Mouse (Mus musculus): ENCODE measurements around the gene St6galnac6.
A peak's percentile ranks its signal among the peaks of the same experiment; 100 is the strongest.

St6galnac6 gene

DNA sequence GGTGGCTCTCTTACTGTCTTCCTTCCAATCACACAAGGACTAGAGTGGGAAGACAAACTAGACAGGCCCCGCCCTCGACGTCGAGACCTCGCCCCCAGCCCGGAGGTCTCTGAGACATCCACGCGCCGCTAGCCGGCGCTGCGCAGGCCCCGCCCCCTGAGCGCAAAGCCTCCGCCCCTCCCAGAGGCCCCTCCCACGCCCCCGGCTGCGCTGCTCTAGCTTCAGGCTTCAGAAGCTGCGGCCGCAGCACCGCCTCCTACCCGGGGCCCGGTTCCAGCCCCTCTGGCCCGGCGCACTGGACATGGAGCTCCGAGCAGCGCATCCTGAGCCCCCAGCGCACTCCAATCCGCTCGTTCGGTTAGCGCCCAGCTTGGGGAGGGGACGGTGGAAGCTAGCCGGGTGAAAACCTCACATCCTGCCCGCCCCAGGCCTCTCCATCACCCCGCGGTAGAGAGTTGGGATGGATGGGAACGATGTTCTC lies 12.6 kb upstream of the St6galnac6 start, which contains the start of gene St6galnac4:
TSS of gene St6galnac4 (plus strand) at position 225 of the 481 bp plus-strand sequence.
- peak; percentile 96 for DNase-seq

DNA sequence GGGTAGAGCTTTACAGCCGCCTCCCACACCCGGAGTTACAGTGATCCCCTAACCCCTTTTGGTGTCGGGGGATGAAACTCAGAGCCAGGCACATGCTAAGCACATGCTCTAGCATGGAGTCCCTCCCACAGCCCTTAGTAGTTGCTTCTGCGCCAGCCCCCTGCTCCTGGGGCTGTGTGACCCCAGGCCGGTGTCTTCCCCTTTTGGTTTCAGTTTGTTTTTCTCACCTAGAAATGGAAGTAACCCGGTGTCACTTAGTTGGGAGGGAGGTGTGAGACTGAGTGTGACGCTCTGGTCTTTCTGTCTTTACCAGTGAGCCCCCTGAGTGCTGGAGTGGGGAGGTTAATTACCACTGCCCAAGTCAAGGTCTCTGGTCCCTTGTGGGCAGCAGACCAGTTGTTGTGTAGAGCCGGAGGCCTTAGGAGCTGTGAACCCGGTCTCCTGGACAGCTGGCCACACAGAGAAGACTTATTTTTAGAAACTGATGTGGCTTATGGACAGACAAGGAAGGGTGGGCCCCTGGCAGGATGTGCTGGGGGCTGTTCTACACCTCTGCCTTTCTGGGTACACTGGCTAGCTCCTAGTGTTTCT lies 11.7 kb upstream of the St6galnac6 start:
- no peak for DNase-seq

DNA sequence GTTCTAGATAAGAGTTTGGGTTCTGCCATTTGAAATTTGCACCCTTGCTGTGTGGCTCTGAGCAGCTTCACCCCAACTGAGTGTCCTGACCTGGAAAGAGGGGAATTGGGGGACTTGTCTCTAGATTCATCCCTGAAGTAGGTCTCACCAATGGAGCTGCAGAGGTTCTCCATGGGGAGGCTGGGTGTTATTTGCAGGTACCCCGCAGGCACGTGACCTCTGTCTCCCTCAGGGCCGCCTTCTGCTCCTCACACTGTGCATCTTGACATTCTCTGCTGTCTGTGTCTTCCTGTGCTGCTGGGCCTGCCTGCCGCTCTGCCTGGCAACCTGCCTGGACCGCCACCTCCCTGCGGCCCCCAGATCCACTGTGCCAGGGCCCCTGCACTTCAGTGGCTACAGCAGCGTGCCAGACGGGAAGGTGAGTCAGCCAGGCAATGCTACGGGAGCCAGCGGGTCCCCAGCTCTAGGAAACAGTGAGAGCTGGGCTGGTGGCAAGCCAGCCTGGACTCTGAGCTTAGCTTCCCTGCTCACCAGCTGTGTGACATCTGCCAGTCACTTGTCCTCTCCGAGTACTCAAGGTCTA lies 10.2 kb upstream of the St6galnac6 start:
- no peak for DNase-seq

DNA sequence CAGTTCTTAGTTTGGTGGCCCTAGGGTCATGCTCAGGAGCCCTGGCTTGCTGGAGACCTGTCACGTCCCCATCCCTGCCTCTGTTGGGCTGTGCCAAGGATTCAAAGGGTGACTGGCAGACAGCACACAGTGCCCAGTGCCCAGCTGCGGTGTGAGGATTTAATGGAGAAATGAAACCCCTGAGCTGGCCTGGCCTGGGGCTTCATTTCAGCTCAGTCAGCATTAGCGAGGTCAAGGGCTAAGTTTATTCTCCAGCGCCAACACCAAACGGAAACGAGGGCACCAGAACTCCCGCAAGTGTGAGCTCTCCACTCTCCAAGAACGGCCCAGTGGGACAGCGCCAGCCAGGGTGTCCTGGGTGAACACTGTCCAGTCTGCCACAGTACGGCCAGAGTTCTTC lies 9.3 kb upstream of the St6galnac6 start:
- DNase-seq: no peak

DNA sequence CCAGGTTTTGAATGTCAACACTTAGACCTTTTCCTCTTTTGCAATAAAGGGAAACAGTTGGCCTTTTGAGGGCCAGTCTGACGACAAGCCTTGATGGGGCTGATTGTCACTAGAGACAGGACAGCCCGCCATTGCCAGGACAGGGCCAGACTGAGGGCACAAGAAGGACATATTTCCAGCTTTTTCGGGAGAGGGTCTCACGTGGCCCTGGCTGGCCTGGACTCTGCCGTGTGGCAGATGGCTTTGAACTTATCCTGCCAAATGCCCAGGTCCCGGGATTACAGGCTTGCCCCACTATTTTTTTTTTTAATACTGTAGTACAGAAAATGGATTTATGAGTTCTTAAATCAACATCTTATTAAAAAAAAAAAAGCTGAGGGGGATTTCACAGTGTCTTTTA lies 8.3 kb upstream of the St6galnac6 start:
- no peak for DNase-seq

DNA sequence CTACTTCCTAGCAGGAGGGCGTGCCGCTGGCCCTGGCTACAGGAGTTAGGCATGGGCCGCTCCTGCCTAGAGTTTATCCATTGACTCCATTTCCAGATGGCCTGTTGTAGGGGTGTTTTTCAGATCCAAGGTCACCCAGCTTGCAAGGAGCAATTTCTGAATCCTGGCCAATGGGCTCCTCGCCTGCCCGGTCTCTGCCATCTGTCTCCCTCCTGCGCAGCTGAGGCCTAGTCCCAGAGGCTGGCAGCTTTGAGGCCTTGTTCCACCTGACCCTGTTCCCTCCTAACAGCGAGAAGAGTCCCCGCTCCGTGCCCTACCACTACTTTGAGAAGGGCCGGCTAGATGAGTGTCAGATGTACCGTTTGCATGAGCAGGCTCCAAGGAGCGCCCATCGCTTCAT lies 2.8 kb upstream of the St6galnac6 start:
- DNase-seq: no peak

DNA sequence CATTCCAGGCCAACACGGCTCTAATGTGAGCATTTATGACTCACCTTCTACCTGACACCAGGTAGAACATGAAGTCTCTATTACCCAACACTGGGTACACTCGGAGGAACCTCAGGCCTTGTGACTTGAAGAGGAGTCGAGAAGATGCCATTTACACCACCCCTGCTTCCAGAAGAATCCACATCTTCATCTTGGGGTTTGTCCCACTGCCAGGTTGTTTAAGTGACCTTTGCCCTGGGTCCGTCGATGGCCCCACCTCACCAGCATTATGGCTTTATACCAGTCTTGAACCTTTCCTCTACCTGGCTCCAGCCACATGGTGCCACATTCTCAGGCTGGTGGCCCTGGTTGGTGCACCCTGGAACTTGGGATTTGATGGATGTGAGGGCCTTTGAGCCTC lies 2.3 kb upstream of the St6galnac6 start:
- DNase-seq: no peak

DNA sequence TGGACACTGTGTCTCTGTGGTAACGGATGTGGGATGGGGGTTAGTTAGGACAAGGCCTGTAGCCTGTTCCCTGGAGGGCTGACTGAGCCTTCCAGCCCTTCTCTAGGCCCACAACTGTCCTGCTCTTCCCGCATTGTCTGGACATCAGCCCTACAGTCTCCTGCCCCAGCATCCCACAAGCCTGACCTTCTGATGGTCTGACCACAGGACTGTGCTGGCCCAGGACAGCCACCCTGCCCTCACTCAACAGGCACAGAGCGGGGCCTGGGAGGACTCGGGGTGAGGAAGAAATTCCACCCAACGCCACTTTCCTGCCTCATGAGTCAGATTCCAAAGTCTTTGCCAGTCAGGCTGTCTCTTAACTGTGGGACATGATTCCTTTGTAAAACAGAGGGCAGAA lies 1.8 kb upstream of the St6galnac6 start:
- DNase-seq: no peak

DNA sequence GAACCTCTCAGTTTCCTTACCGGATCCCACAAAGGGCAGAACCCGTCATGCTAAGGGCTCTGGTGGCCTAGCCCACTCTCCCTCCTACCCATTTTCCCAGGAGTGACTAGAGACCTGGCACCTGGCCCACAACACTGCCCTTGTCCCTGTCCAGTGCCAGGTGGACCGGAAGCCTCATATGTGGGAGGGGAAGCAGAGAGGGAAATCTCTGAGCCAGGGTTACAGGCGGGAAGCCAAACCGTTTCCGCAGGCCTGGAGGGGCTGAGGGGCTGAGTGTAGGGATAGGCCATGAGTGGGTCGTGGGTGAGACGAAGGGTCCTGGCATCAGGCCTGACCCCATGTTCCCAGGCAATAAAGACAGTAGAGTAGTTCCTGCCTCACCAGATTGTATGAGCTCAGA lies 1.0 kb upstream of the St6galnac6 start:
- DNase-seq: no peak

DNA sequence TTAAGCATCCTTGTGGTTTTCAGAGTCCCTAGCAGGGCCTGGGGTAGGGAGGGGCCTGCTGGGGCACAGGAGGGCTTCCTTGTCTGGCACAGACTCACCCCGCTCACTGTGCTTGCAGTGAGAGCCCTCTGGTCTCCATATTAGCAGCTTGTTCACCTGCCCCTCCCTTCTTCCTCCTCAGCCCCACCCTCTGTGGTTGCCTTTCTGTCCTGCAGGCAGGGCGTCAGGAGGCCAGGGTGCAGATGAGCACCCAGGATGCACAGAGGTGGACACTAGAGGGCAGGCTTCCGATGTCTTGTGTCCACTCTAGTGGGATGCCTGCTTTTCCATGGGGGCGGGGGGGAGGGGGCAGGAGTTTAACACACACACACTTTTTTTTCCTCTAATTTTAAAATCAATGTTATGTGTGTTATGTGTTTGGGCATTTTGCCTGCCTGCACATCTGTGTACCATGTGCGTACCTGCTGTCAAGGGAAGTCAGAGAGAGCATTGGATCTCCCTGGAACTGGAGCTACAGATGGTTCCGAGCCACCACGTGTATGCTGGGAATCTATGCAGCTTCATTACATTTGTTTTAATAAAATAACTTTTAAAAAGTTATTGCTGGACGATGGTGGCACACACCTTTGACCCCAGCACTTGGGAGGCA lies 2.0 kb downstream of the St6galnac6 start:
- DNase-seq: peak; percentile 74

DNA sequence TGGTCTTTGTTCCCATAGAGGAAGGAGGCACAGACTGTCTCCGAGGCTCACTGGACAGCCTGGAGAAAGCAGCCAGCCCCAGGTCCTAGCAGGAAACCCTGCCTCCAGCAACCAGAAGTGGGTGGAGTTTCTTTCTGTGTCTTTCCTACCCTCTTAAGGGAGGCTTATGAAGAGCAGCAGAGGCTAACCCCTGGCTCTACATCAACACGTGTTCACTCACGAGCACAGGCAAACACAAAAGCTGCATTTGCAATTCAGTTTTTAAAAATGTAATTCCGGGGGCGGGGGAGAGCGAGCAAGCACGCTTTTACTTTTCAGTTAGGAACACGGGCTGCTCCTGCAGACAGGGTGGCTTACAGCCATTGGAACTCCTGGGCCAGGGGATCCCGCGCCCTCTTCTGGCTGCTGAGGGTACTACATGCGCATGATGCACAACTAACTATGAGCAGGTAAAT lies 3.1 kb downstream of the St6galnac6 start:
- DNase-seq: peak; percentile 82

DNA sequence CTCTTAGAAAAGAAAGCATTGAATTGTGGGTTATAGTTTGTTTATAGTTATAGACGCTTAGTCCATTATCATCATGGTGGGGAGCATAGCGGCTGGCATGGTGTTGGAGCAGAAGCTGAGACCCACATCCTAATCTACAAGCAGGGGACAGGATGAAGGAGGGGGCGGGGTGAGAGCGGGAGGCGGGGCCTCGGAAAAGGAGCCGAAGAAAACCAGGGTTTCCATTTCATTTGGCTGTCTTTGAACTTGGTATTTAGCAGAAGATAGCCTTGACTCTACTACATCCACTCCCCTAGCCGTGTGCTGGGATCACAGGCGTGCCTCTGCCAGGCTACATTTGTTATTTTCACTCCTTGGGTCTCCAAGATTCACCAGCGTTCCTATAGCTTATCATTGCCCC lies 5.1 kb downstream of the St6galnac6 start:
- DNase-seq: no peak

DNA sequence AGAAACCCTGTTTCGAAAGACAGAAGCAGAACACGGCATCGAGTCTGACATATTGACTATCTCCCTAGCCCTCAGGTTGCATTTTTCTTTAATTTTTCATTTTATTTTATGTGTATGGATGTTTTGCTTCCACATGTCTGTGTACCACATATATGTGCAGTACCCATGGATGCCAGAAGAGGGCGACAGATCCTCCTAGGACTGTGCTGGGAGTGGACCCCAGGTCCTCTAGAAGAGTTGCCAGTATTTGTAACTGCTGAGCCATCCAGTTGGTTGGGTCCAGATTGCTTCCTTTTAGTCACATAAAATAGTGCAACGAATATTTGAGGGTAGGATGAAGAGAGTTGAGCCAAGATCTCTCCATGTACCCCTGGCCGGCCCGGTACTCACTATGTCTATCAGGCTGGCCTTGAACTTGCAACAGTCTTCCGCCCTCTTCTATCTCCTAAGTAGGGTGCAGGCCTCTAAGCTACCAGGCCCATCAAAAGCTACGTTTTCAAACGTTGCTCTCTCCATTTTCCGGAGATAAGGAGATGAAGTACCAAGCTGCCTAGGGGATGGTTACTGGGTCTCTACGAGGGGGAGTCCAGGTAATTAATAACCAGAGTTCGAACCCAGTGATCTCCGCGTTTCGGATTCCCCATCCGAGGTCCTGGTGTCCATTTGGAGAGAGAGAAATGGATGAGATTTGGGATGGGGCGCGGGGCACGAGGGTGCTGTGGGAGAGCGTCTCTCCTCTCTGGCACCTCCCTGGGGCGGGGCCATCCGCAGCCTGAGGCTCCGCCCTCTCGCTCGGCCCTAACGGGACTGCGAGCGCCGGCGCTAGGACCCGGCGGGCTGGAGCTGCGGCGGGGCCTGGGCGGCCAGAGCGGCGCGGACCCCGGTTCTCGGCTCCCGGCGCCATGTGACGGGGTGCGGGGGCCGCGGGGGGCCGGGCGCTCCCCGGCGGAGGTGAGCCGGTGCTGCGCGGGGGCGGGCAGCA lies 6.9 kb downstream of the St6galnac6 start:
- peak; percentile 90 for DNase-seq

DNA sequence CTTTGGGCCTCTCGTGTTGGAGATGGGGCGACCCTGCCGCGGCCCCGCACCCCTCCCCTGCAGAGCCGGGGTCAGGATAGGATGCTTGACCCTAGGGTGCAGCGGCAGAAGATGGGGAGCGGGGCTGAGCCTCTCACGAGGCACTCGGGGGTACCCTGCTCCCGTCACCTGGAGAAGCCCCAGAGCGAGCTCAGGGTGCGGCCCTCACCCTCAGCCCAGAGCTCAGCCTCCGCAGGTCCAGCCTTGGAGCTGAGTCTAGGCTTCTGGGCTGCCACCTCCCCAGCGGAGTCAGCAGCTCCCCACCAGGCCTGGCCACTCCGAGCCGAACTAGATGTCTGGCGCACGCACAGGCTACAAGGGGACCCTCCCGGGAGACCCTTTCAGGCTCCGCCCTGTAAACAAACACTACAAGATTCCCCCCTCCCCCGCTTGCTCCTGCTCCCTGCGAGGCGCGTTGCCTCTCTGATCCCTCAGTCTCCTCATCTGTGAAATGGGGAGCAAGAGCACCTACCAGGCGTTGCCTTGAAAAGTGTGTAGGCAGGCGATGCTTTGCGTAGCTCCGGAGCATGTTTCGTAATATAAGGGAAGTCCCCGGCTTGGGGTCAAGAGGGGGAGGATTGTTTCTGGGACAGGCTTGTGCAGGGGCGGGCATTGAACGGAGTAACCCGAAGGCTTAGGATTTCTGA lies 7.9 kb downstream of the St6galnac6 start:
- peak; percentile 55 for DNase-seq

DNA sequence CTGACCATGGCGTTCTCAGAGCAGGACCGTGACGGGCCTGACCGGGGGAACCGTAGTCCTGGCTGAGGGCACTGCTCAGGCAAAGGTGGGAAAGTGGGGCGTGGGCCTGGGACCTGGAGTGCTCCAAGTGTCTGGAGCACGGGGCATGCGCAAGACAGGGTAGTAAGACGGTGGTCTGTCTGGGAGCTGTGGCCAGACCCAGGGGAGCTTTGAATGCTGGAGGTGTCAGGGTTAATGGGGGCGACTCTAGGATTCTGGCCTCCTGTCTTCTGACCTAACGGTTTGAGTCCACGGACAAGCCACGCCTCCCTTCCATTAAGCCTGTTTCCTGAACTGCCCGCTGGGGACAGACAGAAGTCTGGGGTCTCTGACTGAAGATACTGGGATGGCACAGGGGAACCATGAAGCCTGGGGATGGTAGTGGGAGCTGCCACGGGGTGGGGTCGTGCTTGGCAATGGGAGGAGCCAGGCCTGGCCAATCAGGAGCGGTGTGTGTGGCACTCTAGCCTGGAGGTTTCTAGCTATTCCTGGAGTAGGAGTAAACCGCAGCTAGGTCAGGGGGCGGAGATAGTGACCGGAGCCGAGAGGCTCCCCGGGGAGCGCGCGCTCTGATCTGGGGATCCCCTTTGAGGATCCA lies 8.8 kb downstream of the St6galnac6 start:
- peak; percentile 91 for DNase-seq

DNA sequence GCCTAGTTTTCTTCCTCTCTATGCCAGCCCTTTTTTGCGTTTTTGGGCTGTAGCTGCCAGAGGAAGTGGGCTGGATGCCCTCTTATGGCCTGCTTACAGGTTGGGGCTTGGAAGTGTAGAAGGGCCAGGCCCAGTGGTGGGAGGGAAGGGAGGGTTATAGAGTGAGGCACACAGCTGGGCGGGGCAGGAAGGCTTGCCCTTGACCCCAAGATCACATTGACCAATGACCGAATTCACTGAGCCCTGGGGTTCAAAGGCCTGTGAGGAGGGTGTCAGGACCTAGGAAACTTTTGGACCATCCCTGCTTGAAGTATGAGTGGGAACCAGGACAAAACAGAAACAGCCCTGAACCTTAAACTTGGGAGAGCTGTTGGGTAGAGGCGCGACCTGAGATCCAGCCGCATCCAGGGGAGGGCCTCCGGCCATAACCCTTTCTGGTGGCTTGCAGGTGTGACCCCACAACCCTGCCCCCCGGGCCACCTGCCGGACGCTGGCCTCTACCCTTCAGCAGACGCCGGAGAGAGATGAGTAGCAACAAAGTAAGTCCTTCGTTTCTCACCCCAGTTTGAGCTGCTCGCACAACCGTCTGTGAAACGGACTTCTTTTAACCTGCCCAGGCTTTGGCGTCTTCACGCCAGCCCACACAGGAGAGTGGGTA lies 9.4 kb downstream of the St6galnac6 start:
- no peak for DNase-seq

DNA sequence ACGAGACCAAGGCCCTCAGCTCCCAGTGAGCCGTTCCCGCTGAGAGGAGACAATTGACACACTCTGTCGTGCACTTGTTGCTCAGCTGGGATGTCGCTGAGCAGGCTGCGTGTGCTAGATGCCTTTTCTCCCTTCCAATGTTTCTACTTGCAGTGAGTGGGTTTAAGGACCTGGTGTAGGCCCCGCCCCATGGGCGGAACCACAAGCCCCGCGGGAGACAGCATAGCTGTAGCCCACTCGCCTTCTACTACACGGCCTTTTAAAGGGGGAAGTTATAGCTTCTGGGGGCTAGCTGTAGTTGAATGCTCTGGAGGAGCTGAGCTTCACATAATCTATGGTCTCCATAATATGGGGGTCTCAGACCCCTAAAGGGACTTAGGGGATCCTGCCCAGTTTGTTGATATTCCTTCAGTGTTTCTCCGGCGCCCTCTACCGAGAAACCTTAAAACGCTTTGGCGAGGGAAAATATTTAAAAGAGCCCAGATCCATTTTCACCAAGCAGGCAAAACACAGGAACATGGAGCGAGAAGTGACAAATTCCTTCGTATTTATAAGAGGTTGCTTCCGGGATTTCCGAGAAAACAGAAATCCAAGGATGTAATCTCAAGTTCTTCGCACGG lies 11.2 kb downstream of the St6galnac6 start:
- peak; percentile 68 for DNase-seq

DNA sequence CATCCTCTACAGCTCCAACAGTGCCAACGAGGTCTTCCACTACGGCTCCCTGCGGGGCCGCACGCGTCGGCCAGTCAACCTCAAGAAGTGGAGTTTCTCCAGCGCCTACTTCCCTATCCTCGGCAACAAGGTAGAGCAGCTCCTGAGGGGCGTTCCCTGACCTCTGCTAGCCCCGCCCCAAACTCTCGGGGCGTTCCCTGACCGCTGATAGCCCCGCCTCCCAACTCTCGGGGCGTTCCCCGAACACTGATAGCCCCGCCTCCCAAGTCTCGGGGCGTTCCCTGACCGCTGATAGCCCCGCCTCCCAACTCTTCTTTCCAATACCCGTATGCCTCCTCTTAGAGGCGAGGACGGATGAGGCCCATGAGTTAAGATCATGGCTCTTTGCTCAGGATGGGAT lies 12.8 kb downstream of the St6galnac6 start:
- DNase-seq: no peak

DNA sequence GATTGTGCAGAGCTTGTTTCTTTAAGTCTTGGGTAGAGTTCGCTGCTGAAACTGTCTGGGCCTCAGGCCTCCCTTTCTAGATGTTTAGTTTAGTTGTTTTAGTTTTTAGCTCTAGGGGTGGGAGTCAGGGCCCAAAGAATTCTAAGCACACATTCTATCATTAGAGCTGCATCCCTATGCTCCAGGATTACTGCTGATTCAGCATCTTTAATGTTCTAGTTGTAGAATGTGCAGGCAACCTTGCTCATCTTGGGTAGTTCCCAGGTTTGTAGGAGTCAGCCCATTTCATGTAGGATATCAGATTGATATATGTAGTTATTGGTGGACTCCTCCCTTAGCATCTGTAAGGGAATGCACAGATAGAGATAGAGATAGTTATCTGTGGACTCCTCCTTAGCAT lies 17.6 kb downstream of the St6galnac6 start:
- DNase-seq: no peak

DNA sequence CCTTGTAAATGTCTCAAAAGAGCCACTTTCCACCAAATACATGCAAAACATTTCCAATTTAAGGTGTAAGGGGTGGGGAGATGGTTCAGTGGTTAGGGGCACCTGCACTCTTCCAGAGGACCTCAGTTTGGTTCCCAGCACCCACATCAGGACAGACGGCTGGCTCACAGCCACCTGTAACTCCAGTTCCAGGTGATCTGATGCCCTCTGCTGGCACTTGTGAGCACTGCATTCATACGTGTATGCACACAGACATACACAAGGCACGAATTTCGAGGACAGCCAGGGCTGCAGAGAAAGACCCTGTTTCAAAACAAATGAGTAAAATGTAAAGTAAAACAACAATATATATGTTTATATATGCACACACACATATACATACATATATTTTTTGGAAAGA lies 18.1 kb downstream of the St6galnac6 start:
- peak; percentile 61 for DNase-seq

DNA sequence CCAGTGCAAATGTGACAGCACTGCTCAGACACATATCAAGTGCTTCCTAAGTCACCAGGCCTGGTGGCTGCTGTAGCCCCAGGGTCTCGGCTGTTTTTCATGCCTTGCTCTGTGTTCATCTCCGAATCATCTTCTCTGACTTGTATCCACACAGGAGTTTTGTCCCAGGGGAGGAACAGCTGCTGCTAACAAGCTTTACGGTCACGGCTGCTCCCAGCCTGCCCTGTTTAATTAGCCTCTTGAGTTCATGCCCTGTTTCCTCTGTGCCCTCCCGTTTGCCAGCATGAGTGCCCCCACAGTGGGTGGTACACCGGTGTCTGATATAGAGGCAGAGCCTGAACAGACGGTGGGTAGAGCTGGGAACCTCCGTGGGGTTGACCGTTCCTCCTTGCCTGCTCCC lies 18.5 kb downstream of the St6galnac6 start:
- peak; percentile 93 for DNase-seq
